Mouse (Mus musculus) neural tube, embryonic 11.5 days (tissue): ENCODE data around the gene H2-Eb2. TPM values are rescaled to one million over a fixed set of nuclear protein-coding genes. Genes with fewer than 3 reads are reported as not detected.
A peak's percentile ranks its signal among the peaks of the same experiment; 100 is the strongest.

Experiments
- ATAC-seq: fragments of 200-750 bp; cut with Nextera tagmentation; 2 replicates; pipeline ENCODE4 v1.8.0; 2017; ENCODE audit warnings: moderate number of reproducible peaks, mild to moderate bottlenecking, moderate TSS enrichment, moderate library complexity; ENCODE audit not compliant: insufficient read depth, low FRiP score, low TSS enrichment
- DNase-seq: peaks from one replicate; pipeline ENCODE4 v3.0.0-alpha.2; 2015; ENCODE audit warnings: low spot score
- H3K27ac ChIP-seq: fragments of 300-500 bp; sonication (generic); 2 replicates; pipeline ENCODE4 v1.5.1; 2014; ENCODE audit warnings: low read depth, mild to moderate bottlenecking, low read length
- H3K27me3 ChIP-seq: fragments of 300-500 bp; sonication (generic); 2 replicates; pipeline ENCODE4 v1.6.1; 2014; ENCODE audit warnings: mild to moderate bottlenecking, low read length, mixed read lengths; ENCODE audit not compliant: control insufficient read depth, insufficient read depth
- H3K36me3 ChIP-seq: fragments of 300-500 bp; sonication (generic); 2 replicates; pipeline ENCODE4 v1.6.1; 2014; ENCODE audit warnings: mild to moderate bottlenecking, low read length, moderate library complexity, mixed read lengths; ENCODE audit not compliant: control insufficient read depth, insufficient read depth
- H3K4me1 ChIP-seq: fragments of 300-500 bp; sonication (generic); 2 replicates; pipeline ENCODE4 v1.6.1; 2014; ENCODE audit warnings: low read length, mixed read lengths; ENCODE audit not compliant: control insufficient read depth, insufficient read depth
- H3K4me2 ChIP-seq: fragments of 300-500 bp; sonication (generic); 2 replicates; pipeline ENCODE4 v1.6.1; 2014; ENCODE audit warnings: low read depth, mild to moderate bottlenecking, moderate library complexity
- H3K4me3 ChIP-seq: fragments of 300-500 bp; sonication (generic); 2 replicates; pipeline ENCODE4 v1.5.1; 2014; ENCODE audit warnings: low read depth, low read length
- H3K9ac ChIP-seq: fragments of 300-500 bp; sonication (generic); 2 replicates; pipeline ENCODE4 v1.6.1; 2014; ENCODE audit warnings: mild to moderate bottlenecking, low read length
- H3K9me3 ChIP-seq: fragments of 300-500 bp; sonication (generic); 2 replicates; pipeline ENCODE4 v1.6.1; 2016; ENCODE audit warnings: low read length; ENCODE audit not compliant: control insufficient read depth
- WGBS: fragments of 180-500 bp; shearing (Covaris S2); extraction: QIAGEN DNeasy Blood & Tissue Kit; methylation state at CpG from one replicate; pipeline ENCODE4 v1.1.7; 2014; 5-methylcytosine and 5-hydroxymethylcytosine counted together
- polyA plus RNA-seq: library from polyadenylated mRNA; unstranded; fragments of >200 nt; fragmentation: Nextera tagmentation; extraction: Ambion mirVana; gene quantifications from 2 replicates; pipeline ENCODE4 v1.2.1, GENCODE M21; 2014

H2-Eb2 gene
- polyA plus RNA-seq, 1 experiment from 2014 or later = not detected

DNA sequence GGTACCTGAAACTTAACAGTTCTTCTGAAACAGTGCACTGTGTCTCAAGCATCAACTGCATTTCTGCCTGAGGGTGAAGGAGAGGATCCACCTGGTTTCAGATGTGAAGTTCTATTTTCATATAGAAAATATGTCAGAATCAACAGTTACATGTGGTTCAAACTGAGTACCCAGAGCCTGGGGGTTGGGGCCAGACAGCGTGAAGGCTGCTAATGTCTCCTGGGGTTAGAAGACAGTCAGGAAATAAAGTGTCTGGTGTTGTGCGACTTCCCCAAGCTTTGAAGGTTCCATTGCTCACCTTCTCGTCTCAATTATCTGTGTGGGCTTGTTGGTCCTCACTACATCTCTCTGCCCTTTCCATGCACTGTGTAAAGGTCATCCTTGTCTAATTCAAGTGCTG, 908 bp downstream of the H2-Eb2 start:
- Histone ChIP-seq H3K27me3 (no peaks in the 10 kb centered on the region), H3K4me2 (no peak overlapping the region), H3K9me3 (no peaks in the 10 kb centered on the region), H3K4me3 (no peak overlapping the region), H3K27ac (no peak overlapping the region), H3K36me3 (no peaks in the 10 kb centered on the region), H3K9ac (no peak overlapping the region), H3K4me1 (no peaks in the 10 kb centered on the region)
- WGBS = 81% methylated on average over 3 of the region's 3 CpGs
- ATAC-seq (no peak), DNase-seq (no peak)

DNA sequence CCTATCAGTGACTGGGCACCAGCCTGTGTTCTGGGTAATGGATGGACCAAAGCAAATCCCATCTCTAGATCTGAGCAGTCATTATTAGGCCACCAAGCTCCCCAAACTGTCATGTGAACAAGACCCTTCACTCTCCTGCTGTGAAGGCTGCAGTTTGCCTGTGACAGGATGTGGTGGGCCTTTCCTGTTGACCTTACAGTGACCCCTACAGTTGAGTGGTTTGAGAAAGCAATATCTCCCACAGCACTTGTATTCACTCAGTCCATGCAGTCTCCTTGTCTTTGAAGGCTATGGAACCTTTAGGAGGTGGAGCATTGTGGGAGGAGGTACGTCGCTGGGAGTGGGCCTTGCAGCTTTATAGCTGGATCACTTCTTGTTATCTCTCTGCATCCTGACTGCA, 4.3 kb downstream of the H2-Eb2 start:
- Histone ChIP-seq H3K4me1 (no peaks in the 10 kb centered on the region), H3K27me3 (no peaks in the 10 kb centered on the region), H3K4me3 (no peak overlapping the region), H3K36me3 (no peaks in the 10 kb centered on the region), H3K27ac (no peak overlapping the region), H3K9ac (no peak overlapping the region), H3K4me2 (no peak overlapping the region), H3K9me3 (no peaks in the 10 kb centered on the region)
- 49% methylated on average over 2 of the region's 2 CpGs for WGBS
- DNase-seq (no peak), ATAC-seq (no peak)

DNA sequence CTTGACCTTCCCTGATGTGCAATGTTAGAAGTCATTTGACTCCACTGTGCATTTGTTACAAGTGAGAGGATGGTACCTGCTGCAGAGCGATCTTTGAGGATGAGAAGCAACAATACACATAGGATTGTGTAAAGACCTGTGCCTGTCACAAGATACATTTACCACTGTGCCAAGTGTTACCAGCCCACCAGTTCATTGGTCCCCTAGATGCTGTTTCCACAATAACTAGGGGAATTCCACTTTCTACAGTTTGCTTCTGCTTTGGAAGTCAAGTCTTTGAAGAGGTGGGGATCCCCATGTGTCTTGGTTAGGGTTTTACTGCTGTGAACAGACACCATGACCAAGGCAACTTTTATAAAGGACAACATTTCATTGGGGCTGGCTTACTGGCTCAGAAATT, 5.7 kb downstream of the H2-Eb2 start:
- DNase-seq (no peak), ATAC-seq (no peak)
- no peak overlapping the region for H3K9ac ChIP-seq
- H3K36me3 ChIP-seq = no peaks in the 10 kb centered on the region
- no peak overlapping the region for H3K4me3 ChIP-seq
- no peaks in the 10 kb centered on the region for H3K9me3 ChIP-seq
- H3K27me3 ChIP-seq = no peaks in the 10 kb centered on the region
- no peak overlapping the region for H3K27ac ChIP-seq
- no peak overlapping the region for H3K4me2 ChIP-seq
- 89% methylated on average over 1 of the region's 1 CpGs for WGBS
- H3K4me1 ChIP-seq = no peaks in the 10 kb centered on the region

DNA sequence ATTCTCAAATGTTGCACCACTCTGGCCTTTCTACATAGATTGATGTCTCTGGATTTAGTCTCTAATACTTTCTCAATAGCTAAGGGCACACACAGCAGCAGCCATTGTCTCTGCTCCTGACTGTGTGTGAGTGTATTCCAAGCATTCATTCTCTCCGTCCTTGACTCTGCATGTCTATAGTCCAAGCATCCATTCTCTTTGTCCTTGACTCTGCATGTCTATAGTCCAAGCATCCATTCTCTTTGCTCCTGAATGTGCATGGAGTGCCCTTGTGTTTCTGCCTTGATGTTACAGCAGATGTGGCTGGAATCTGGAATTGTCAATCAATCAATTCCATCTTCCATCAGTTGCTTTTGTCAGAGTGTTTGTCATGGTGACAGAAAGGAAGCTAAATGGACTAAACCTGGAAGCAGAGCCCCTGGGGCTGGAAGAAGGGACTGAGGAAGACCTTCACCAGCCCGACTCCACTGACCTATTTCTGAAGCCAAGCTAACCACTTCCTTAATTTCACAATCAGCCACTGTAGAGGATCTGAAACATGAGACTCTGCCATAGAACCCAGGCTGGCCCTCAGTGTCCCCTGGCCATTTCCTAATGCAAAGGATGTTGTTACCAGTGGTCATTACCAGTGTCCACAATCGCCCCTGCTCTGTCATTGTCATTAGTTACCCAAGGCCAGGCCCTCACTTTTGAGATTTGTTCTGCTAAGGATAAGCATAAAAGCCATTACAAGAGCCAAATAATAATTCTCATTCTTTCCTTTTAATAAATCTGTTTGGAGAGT, 15.3 kb downstream of the H2-Eb2 start:
- 55% methylated on average over 3 of the region's 3 CpGs for WGBS
- H3K9me3 ChIP-seq = no peaks in the 10 kb centered on the region
- no peak overlapping the region for H3K27ac ChIP-seq

DNA sequence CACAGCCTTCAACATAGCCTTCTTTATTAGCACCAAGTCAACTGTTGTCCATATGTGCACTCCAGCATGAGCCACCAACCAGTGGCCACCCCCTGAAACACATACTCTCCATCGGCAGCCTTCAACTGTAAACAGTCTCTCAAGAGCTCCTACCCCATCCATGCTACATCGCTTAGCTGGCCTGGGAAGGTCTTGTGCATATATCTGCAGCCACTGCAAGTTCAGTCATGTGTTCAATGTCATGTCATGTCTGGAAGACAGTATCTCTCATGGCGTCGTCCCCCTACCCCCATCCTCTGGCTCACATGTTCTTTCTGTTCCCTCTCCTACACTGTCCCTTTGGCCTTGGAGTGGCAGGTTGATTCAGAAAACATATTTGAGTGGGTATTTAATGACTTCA, 19.4 kb downstream of the H2-Eb2 start:
- H3K9ac ChIP-seq = no peak overlapping the region

More for the DNA sequence above, 15.3 kb downstream of the H2-Eb2 start:
- H3K27me3 ChIP-seq = no peaks in the 10 kb centered on the region
- no peak overlapping the region for H3K4me2 ChIP-seq
- H3K9ac ChIP-seq = no peak overlapping the region
- DNase-seq = no peak
- ATAC-seq = no peak
- no peaks in the 10 kb centered on the region for H3K36me3 ChIP-seq
- H3K4me3 ChIP-seq = no peak overlapping the region
- no peaks in the 10 kb centered on the region for H3K4me1 ChIP-seq

DNA sequence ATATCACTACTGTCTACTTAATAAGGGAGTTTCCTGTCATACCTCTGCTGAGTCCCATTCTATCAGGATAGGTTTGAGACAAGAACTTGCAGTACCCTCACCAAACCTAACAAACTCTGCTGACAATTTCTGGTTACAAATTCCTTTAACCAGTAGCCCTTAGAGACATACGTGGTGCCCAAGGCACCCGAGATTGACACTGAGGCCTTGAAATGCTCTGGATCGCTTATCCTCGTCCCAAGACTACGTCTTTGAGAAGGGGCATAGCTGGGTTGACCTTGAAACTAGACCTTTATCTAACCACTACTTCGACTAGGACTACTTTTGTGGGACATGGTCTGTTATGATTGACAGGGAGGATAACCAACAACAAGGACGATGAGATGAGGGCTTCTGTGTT, 20.0 kb downstream of the H2-Eb2 start:
- Histone ChIP-seq H3K4me3 (no peak overlapping the region), H3K9ac (no peak overlapping the region), H3K27ac (no peak overlapping the region), H3K9me3 (no peaks in the 10 kb centered on the region), H3K4me2 (no peak overlapping the region), H3K27me3 (no peaks in the 10 kb centered on the region), H3K36me3 (no peaks in the 10 kb centered on the region), H3K4me1 (no peaks in the 10 kb centered on the region)
- ATAC-seq = no peak
- 87% methylated on average over 7 of the region's 7 CpGs for WGBS
- DNase-seq = no peak

More for the DNA sequence above, 19.4 kb downstream of the H2-Eb2 start:
- Histone ChIP-seq H3K9me3 (no peaks in the 10 kb centered on the region), H3K36me3 (no peaks in the 10 kb centered on the region), H3K27me3 (no peaks in the 10 kb centered on the region), H3K4me3 (no peak overlapping the region), H3K27ac (no peak overlapping the region), H3K4me1 (no peaks in the 10 kb centered on the region), H3K4me2 (no peak overlapping the region)
- DNase-seq = no peak
- no peak for ATAC-seq
- 86% methylated on average over 4 of the region's 4 CpGs for WGBS

- H3K9me3 ChIP-seq = no peaks in the 10 kb centered on the region
- WGBS = 82% methylated on average over 3 of the region's 3 CpGs
- no peaks in the 10 kb centered on the region for H3K27me3 ChIP-seq
- no peak overlapping the region for H3K27ac ChIP-seq
- H3K4me1 ChIP-seq = no peaks in the 10 kb centered on the region
- no peak overlapping the region for H3K9ac ChIP-seq
- DNase-seq = no peak
- no peak overlapping the region for H3K4me3 ChIP-seq
- ATAC-seq = no peak
- no peak overlapping the region for H3K4me2 ChIP-seq
- H3K36me3 ChIP-seq = no peaks in the 10 kb centered on the region
Measured at GRCm38 (mm10) chr17:34346041-34346440, 20.6 kb downstream of the H2-Eb2 start.

- no peaks in the 10 kb centered on the region for H3K27me3 ChIP-seq
- H3K27ac ChIP-seq = no peak overlapping the region
- DNase-seq (no peak), ATAC-seq (no peak)
- no peak overlapping the region for H3K4me2 ChIP-seq
- no peak overlapping the region for H3K4me3 ChIP-seq
- H3K9me3 ChIP-seq = no peaks in the 10 kb centered on the region
- no peaks in the 10 kb centered on the region for H3K36me3 ChIP-seq
- no peak overlapping the region for H3K9ac ChIP-seq
- 71% methylated on average over 6 of the region's 6 CpGs for WGBS
- no peaks in the 10 kb centered on the region for H3K4me1 ChIP-seq
Measured at GRCm38 (mm10) chr17:34347606-34348308, 22.3 kb downstream of the H2-Eb2 start.

DNA sequence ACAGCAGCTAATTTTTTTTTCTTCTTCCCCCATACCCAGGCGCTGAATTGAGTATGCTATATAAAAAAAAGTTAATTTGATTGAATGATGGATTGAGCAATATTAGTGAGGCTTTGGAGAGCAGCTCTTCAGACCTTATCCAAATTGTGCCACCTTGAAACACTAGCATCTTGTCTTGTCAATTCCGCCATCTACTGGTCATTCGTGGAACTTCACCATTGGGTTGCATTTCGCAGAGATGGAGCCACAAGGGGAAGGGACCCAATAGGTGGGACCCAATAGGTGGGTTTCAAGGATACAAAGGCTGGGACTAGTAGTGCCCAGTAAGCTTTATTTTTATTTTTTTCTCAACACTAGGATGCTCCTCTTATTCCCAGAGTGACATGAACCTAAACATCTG, 24.0 kb downstream of the H2-Eb2 start:
- no peaks in the 10 kb centered on the region for H3K9me3 ChIP-seq
- peak; percentile 70 for DNase-seq
- H3K27ac ChIP-seq = no peak overlapping the region
- WGBS = 6% methylated on average over 4 of the region's 4 CpGs
- no peaks in the 10 kb centered on the region for H3K36me3 ChIP-seq
- ATAC-seq = no peak
- H3K4me1 ChIP-seq = no peaks in the 10 kb centered on the region
- H3K4me3 ChIP-seq = no peak overlapping the region
- H3K9ac ChIP-seq = no peak overlapping the region
- no peaks in the 10 kb centered on the region for H3K27me3 ChIP-seq
- no peak overlapping the region for H3K4me2 ChIP-seq
